Comparison of ENCODE assay signal across 9 mouse cellular contexts in genomic region chr19:7066034-7066827, GRCm38 (mm10). TPM values are rescaled to one million over a fixed set of nuclear protein-coding genes. Genes with fewer than 3 reads are reported as not detected.
DNase-seq lines count a peak whose midpoint lies in the region; ATAC-seq and TF ChIP-seq lines count a peak whose summit lies in the region.
"Had no signal": no experiment of that assay in that cellular context is flagged by ENCODE, and none has a peak within 500 bp of the region (broad histone marks: within the 10 kb centered on the region; RNA-seq: fewer than 3 reads in every experiment).

No protein-coding gene starts in this region.

- peaks cover 39% of the 10 kb centered on the region for H3K4me1 ChIP-seq in lung, embryonic 15.5 days
- H3K4me1 ChIP-seq in heart, embryonic 16.5 days (ENCODE audit: control insufficient read depth, insufficient read depth, low read length): peaks cover 23% of the 10 kb centered on the region
- peaks cover 24% of the 10 kb centered on the region for H3K4me1 ChIP-seq in kidney, postnatal 0 days (replicated peaks; ENCODE audit: insufficient read depth, low read length)
- peaks cover 10% of the 10 kb centered on the region; the same call in 1 of the 2 replicates for H3K4me1 ChIP-seq in midbrain, postnatal 0 days (ENCODE audit: insufficient read depth, low read length)

- TF ChIP-seq POLR2A in brain, embryonic 14.5 days (IDR thresholded peaks at IDR 0.05; ENCODE audit: borderline replicate concordance, extremely low read depth, insufficient read depth, insufficient read length, poor library complexity, severe bottlenecking): no peak

- H3K36me3 ChIP-seq in lung, embryonic 15.5 days: no peaks in the 10 kb centered on the region
- no peaks in the 10 kb centered on the region for H3K36me3 ChIP-seq in heart, embryonic 16.5 days (ENCODE audit: control insufficient read depth, insufficient read depth)
- H3K36me3 ChIP-seq in kidney, postnatal 0 days (ENCODE audit: insufficient read depth, low read length): no peaks in the 10 kb centered on the region
- no peaks in the 10 kb centered on the region for H3K36me3 ChIP-seq in midbrain, postnatal 0 days (ENCODE audit: insufficient read depth, low read length)

- ATAC-seq in lung, embryonic 15.5 days (ENCODE audit: borderline replicate concordance, extremely low read depth, low FRiP score, low TSS enrichment): peak; percentile 6; the same call in 1 of the 2 replicates
- ATAC-seq in heart, embryonic 16.5 days (replicated peaks; ENCODE audit: extremely low read depth, insufficient read depth, low FRiP score): peak; percentile 28; the same call in 1 of the 2 replicates
- ATAC-seq in kidney, postnatal 0 days (replicated peaks; ENCODE audit: low FRiP score, low read depth): 0 out of 2 replicates have a peak, but pooled peaks have one; percentile 11
- ATAC-seq in midbrain, postnatal 0 days (ENCODE audit: low FRiP score): no peak

- peak overlapping the region; percentile 56 for H3K27ac ChIP-seq in lung, embryonic 15.5 days
- H3K27ac ChIP-seq in heart, embryonic 16.5 days (ENCODE audit: low read length): peak overlapping the region; percentile 41; the same call in 1 of the 2 replicates
- no peak overlapping the region for H3K27ac ChIP-seq in kidney, postnatal 0 days
- H3K27ac ChIP-seq in midbrain, postnatal 0 days (ENCODE audit: low read depth, low read length): no peak overlapping the region

- peak overlapping the region; percentile 36; the same call in 1 of the 2 replicates for H3K4me2 ChIP-seq in lung, embryonic 15.5 days
- H3K4me2 ChIP-seq in heart, embryonic 16.5 days (ENCODE audit: low read depth, low read length): peak overlapping the region; percentile 10; the same call in 1 of the 2 replicates
- H3K4me2 ChIP-seq in kidney, postnatal 0 days (ENCODE audit: low read length): peak overlapping the region; percentile 23
- peak overlapping the region; percentile 6; the same call in 1 of the 2 replicates for H3K4me2 ChIP-seq in midbrain, postnatal 0 days (ENCODE audit: low read depth, low read length, poor library complexity, severe bottlenecking)

- no peak for DNase-seq in lung, adult 18-20 months
- DNase-seq in brain, embryonic 14.5 days (ENCODE audit: low read depth): peak; percentile 81
- DNase-seq in kidney, postnatal 0 days (ENCODE audit: low spot score): peak; percentile 79
- DNase-seq in midbrain, postnatal 0 days (ENCODE audit: low spot score): peak; percentile 56
- DNase-seq in yolk sac, embryonic 10.5 days (ENCODE audit: low spot score): peak; percentile 73
- DNase-seq in urinary bladder, postnatal 36 days (ENCODE audit: low spot score in 2 of 2): no peak

- H3K27me3 ChIP-seq in lung, embryonic 15.5 days: peaks cover 11% of the 10 kb centered on the region
- H3K27me3 ChIP-seq in heart, embryonic 16.5 days (ENCODE audit: control insufficient read depth, insufficient read depth, low read length): no peaks in the 10 kb centered on the region
- no peaks in the 10 kb centered on the region for H3K27me3 ChIP-seq in kidney, postnatal 0 days (ENCODE audit: insufficient read depth, low read length)
- H3K27me3 ChIP-seq in midbrain, postnatal 0 days (ENCODE audit: insufficient read depth, low read length): no peaks in the 10 kb centered on the region

- no peak overlapping the region for H3K4me3 ChIP-seq in lung, embryonic 15.5 days
- no peak overlapping the region for H3K4me3 ChIP-seq in heart, embryonic 16.5 days (ENCODE audit: low read length)
- H3K4me3 ChIP-seq in kidney, postnatal 0 days (replicated peaks; ENCODE audit: low read depth, low read length): no peak overlapping the region
- no peak overlapping the region for H3K4me3 ChIP-seq in midbrain, postnatal 0 days (ENCODE audit: low read depth, low read length)

- no peaks in the 10 kb centered on the region for H3K9me3 ChIP-seq in lung, embryonic 15.5 days
- H3K9me3 ChIP-seq in heart, embryonic 16.5 days (replicated peaks; ENCODE audit: control insufficient read depth, low read length): no peaks in the 10 kb centered on the region
- H3K9me3 ChIP-seq in kidney, postnatal 0 days (replicated peaks; ENCODE audit: low read length): no peaks in the 10 kb centered on the region
- no peaks in the 10 kb centered on the region for H3K9me3 ChIP-seq in midbrain, postnatal 0 days (ENCODE audit: low read length)

- TF ChIP-seq CTCF in brain, embryonic 14.5 days (IDR thresholded peaks at IDR 0.05; ENCODE audit: borderline replicate concordance, extremely low read depth, insufficient read depth, insufficient read length): no peak
- peak; percentile 38; the same call in 1 of the 2 replicates for TF ChIP-seq CTCF in kidney, postnatal 0 days (IDR thresholded peaks at IDR 0.05; ENCODE audit: low read depth)
- TF ChIP-seq CTCF in midbrain, postnatal 0 days (IDR thresholded peaks at IDR 0.05): no peak

- no peak overlapping the region for H3K9ac ChIP-seq in lung, embryonic 15.5 days
- H3K9ac ChIP-seq in heart, embryonic 16.5 days (ENCODE audit: low read length): peak overlapping the region; percentile 30
- H3K9ac ChIP-seq in kidney, postnatal 0 days (ENCODE audit: low read depth, low read length): 0 out of 2 replicates have a peak overlapping the region, but pooled peaks have one; percentile 27
- H3K9ac ChIP-seq in midbrain, postnatal 0 days (replicated peaks; ENCODE audit: low read length, poor library complexity, severe bottlenecking): 0 out of 2 replicates have a peak overlapping the region, but pooled peaks have one; percentile 13
- H3K9ac ChIP-seq: liver, embryonic 14.5 days had no signal

- WGBS in lung, embryonic 15.5 days: 24% methylated on average over 15 of the region's 15 CpGs
- 24% methylated on average over 15 of the region's 15 CpGs for WGBS in heart, embryonic 16.5 days
- 39% methylated on average over 15 of the region's 15 CpGs for WGBS in kidney, postnatal 0 days
- 30% methylated on average over 14 of the region's 15 CpGs for whole genome bisulfite sequencing in midbrain, postnatal 0 days

RNA-seq across cellular contexts. Expression of gene Macrod1, which starts 9.6 kb away (rescaled TPM):
- polyA plus RNA-seq in lung, embryonic 15.5 days (2015; fragmentation: Nextera tagmentation; extraction: Ambion mirVana): 14.2 and 14.3 TPM in 2 replicates
- polyA plus RNA-seq in brain, embryonic 14.5 days (2012; rRNA removed): 5.7 and 8.2 TPM in 2 replicates
- 61.0 and 64.3 TPM in 2 replicates for polyA plus RNA-seq in heart, embryonic 16.5 days (2015; fragmentation: Nextera tagmentation; extraction: Ambion mirVana)
- 28.0 and 35.5 TPM in 2 replicates for polyA plus RNA-seq in kidney, postnatal 0 days (2015; fragmentation: Nextera tagmentation; extraction: Ambion mirVana)
- total RNA-seq in midbrain, postnatal 0 days (2014; rRNA removed): 1.4 and 5.1 TPM in 2 replicates
- 5.9 and 6.2 TPM in 2 replicates for polyA plus RNA-seq in midbrain, postnatal 0 days (2015; fragmentation: Nextera tagmentation; extraction: Ambion mirVana)

RNA-seq across cellular contexts. Expression of gene Stip1, which starts 26.5 kb away (rescaled TPM):
- 244 and 249 TPM in 2 replicates for polyA plus RNA-seq in lung, embryonic 15.5 days (2015; fragmentation: Nextera tagmentation; extraction: Ambion mirVana)
- polyA plus RNA-seq in brain, embryonic 14.5 days (2012; rRNA removed): 151 and 158 TPM in 2 replicates
- 195 and 202 TPM in 2 replicates for polyA plus RNA-seq in heart, embryonic 16.5 days (2015; fragmentation: Nextera tagmentation; extraction: Ambion mirVana)
- 131 and 149 TPM in 2 replicates for polyA plus RNA-seq in kidney, postnatal 0 days (2015; fragmentation: Nextera tagmentation; extraction: Ambion mirVana)
- 97.0 and 101 TPM in 2 replicates for total RNA-seq in midbrain, postnatal 0 days (2014; rRNA removed)
- polyA plus RNA-seq in midbrain, postnatal 0 days (2015; fragmentation: Nextera tagmentation; extraction: Ambion mirVana): 142 and 147 TPM in 2 replicates

RNA-seq across cellular contexts. Expression of gene Flrt1, which starts 39.3 kb away (rescaled TPM):
- polyA plus RNA-seq in lung, embryonic 15.5 days (2015; fragmentation: Nextera tagmentation; extraction: Ambion mirVana): 0.91 and 1.4 TPM in 2 replicates
- 2.5 and 4.3 TPM in 2 replicates for polyA plus RNA-seq in brain, embryonic 14.5 days (2012; rRNA removed)
- polyA plus RNA-seq in heart, embryonic 16.5 days (2015; fragmentation: Nextera tagmentation; extraction: Ambion mirVana): 1.6 and 1.9 TPM in 2 replicates
- 4.8 and 5.1 TPM in 2 replicates for polyA plus RNA-seq in kidney, postnatal 0 days (2015; fragmentation: Nextera tagmentation; extraction: Ambion mirVana)
- total RNA-seq in midbrain, postnatal 0 days (2014; rRNA removed): 9.9 and 11.4 TPM in 2 replicates
- 9.8 and 11.9 TPM in 2 replicates for polyA plus RNA-seq in midbrain, postnatal 0 days (2015; fragmentation: Nextera tagmentation; extraction: Ambion mirVana)

RNA-seq across cellular contexts. Expression of gene Fermt3, which starts 47.0 kb away (rescaled TPM):
- 9.5 and 13.5 TPM in 2 replicates for polyA plus RNA-seq in lung, embryonic 15.5 days (2015; fragmentation: Nextera tagmentation; extraction: Ambion mirVana)
- 4.8 and 5.3 TPM in 2 replicates for polyA plus RNA-seq in brain, embryonic 14.5 days (2012; rRNA removed)
- polyA plus RNA-seq in heart, embryonic 16.5 days (2015; fragmentation: Nextera tagmentation; extraction: Ambion mirVana): 14.3 and 24.7 TPM in 2 replicates
- polyA plus RNA-seq in kidney, postnatal 0 days (2015; fragmentation: Nextera tagmentation; extraction: Ambion mirVana): 3.5 and 4.3 TPM in 2 replicates
- total RNA-seq in midbrain, postnatal 0 days (2014; rRNA removed): 5.6 and 6.2 TPM in 2 replicates
- 3.0 and 3.4 TPM in 2 replicates for polyA plus RNA-seq in midbrain, postnatal 0 days (2015; fragmentation: Nextera tagmentation; extraction: Ambion mirVana)

Comparison
In these comparisons a context has a peak if more than half of its experiments do, and no peak if none do; other contexts are left out.
1. H3K27ac ChIP-seq: peak in lung, embryonic 15.5 days (single experiment) and heart, embryonic 16.5 days (single experiment); none in kidney, postnatal 0 days (single experiment) and midbrain, postnatal 0 days (single experiment).
2. DNase-seq: peak in brain, embryonic 14.5 days (single experiment), kidney, postnatal 0 days (single experiment), midbrain, postnatal 0 days (single experiment) and yolk sac, embryonic 10.5 days (single experiment); none in lung, adult 18-20 months (0 of 2) and urinary bladder, postnatal 36 days (0 of 2).
3. Peak in every context shown above with its lines, with median percentiles within 50 percentile points of each other: H3K4me2 ChIP-seq.